ENCODE assay signal across 7 mouse cellular contexts in genomic region chr1:181234326-181235035, GRCm38 (mm10). TPM values are rescaled to one million over a fixed set of nuclear protein-coding genes. Genes with fewer than 3 reads are reported as not detected.
DNase-seq lines count a peak whose midpoint lies in the region; ATAC-seq and TF ChIP-seq lines count a peak whose summit lies in the region.

No protein-coding gene starts in this region.

- peak; percentile 19 for DNase-seq in 3T3-L1 (ENCODE audit: low read depth, low spot score)
- peak; percentile 76 for DNase-seq in 416B (ENCODE audit: low read depth)
- DNase-seq in embryonic facial prominence, embryonic 11.5 days (ENCODE audit: low spot score), result peak; percentile 27
- DNase-seq in induced T-regulatory cell, adult 2 months (ENCODE audit: low read depth), result peak; percentile 66
- no peak for DNase-seq in right cerebral cortex, postnatal 36 days (ENCODE audit: low spot score in 2 of 2)

- H3K4me3 ChIP-seq in embryonic facial prominence, embryonic 11.5 days (ENCODE audit: low read depth, low read length), result no peak overlapping the region
- peak overlapping the region; percentile 16; the same call in 1 of the 2 replicates for H3K4me3 ChIP-seq in liver, embryonic 16.5 days (ENCODE audit: low read depth, low read length)
- no peak overlapping the region; the same call in 1 of the 2 replicates for H3K4me3 ChIP-seq in testis, adult 2 months (ENCODE audit: control insufficient read depth, low read depth, low read length)

- no peak overlapping the region for H3K27ac ChIP-seq in embryonic facial prominence, embryonic 11.5 days (replicated peaks; ENCODE audit: low read depth, low read length)
- 0 out of 2 replicates have a peak overlapping the region, but pooled peaks have one; percentile 25 for H3K27ac ChIP-seq in liver, embryonic 16.5 days (ENCODE audit: low read length)
- peak overlapping the region; percentile 4; the same call in 1 of the 2 replicates for H3K27ac ChIP-seq in testis, adult 2 months (ENCODE audit: control insufficient read depth, insufficient read depth, low read depth, low read length)

- no peak for TF ChIP-seq CTCF in testis, adult 2 months (IDR thresholded peaks at IDR 0.05; ENCODE audit: control insufficient read depth, insufficient read depth, insufficient replicate concordance, low read depth, low read length)

- peak; percentile 35; the same call in 1 of the 2 replicates for TF ChIP-seq POLR2A in testis, adult 2 months (IDR thresholded peaks at IDR 0.05; ENCODE audit: control insufficient read depth, low read depth, low read length)

- 54% methylated on average over 8 of the region's 8 CpGs for WGBS in embryonic facial prominence, embryonic 11.5 days
- 34% methylated on average over 8 of the region's 8 CpGs for WGBS in liver, embryonic 16.5 days (ENCODE audit: insufficient replicate concordance)

- no peaks in the 10 kb centered on the region for H3K36me3 ChIP-seq in embryonic facial prominence, embryonic 11.5 days (replicated peaks; ENCODE audit: control insufficient read depth, insufficient read depth, low read depth, low read length)
- no peaks in the 10 kb centered on the region for H3K36me3 ChIP-seq in liver, embryonic 16.5 days (ENCODE audit: control insufficient read depth, insufficient read depth)
- H3K36me3 ChIP-seq in testis, adult 2 months (ENCODE audit: control insufficient read depth, insufficient read depth, low read length), result no peaks in the 10 kb centered on the region

- no peak overlapping the region for H3K9ac ChIP-seq in embryonic facial prominence, embryonic 11.5 days (replicated peaks; ENCODE audit: low read length)
- H3K9ac ChIP-seq in liver, embryonic 16.5 days (ENCODE audit: low read depth, low read length), result peak overlapping the region; percentile 33; the same call in 1 of the 2 replicates

- no peak for ATAC-seq in embryonic facial prominence, embryonic 11.5 days (replicated peaks; ENCODE audit: insufficient number of reproducible peaks, low FRiP score, low TSS enrichment, low read depth)
- ATAC-seq in liver, embryonic 16.5 days (ENCODE audit: low read depth), result no peak

- H3K27me3 ChIP-seq in embryonic facial prominence, embryonic 11.5 days (ENCODE audit: control insufficient read depth, insufficient read depth, low read length), result no peaks in the 10 kb centered on the region
- no peaks in the 10 kb centered on the region for H3K27me3 ChIP-seq in liver, embryonic 16.5 days (ENCODE audit: control insufficient read depth, insufficient read depth, low read depth, low read length)
- no peaks in the 10 kb centered on the region for H3K27me3 ChIP-seq in testis, adult 2 months (ENCODE audit: control insufficient read depth, insufficient read depth, low read length)

- no peaks in the 10 kb centered on the region for H3K9me3 ChIP-seq in embryonic facial prominence, embryonic 11.5 days (replicated peaks; ENCODE audit: control insufficient read depth, low read length)
- H3K9me3 ChIP-seq in liver, embryonic 16.5 days (replicated peaks; ENCODE audit: control insufficient read depth, low read length), result no peaks in the 10 kb centered on the region

- no peaks in the 10 kb centered on the region for H3K4me1 ChIP-seq in embryonic facial prominence, embryonic 11.5 days (ENCODE audit: control insufficient read depth, insufficient read depth, low read length)
- peaks cover 37% of the 10 kb centered on the region for H3K4me1 ChIP-seq in liver, embryonic 16.5 days (ENCODE audit: control insufficient read depth, low read depth, low read length)
- 0 out of 2 replicates have a peak, but pooled peaks cover 3% of the 10 kb centered on the region for H3K4me1 ChIP-seq in testis, adult 2 months (ENCODE audit: control insufficient read depth, insufficient read depth, low read length)

- no peak overlapping the region for H3K4me2 ChIP-seq in embryonic facial prominence, embryonic 11.5 days (ENCODE audit: low read depth, low read length)
- peak overlapping the region; percentile 32 for H3K4me2 ChIP-seq in liver, embryonic 16.5 days (ENCODE audit: low read depth, low read length)

RNA-seq across cellular contexts. Expression of gene Wdr26, which starts 22.7 kb away (rescaled TPM):
- polyA plus RNA-seq in embryonic facial prominence, embryonic 11.5 days (2014; fragmentation: Nextera tagmentation; extraction: Ambion mirVana), result 28.2 and 32.6 TPM in 2 replicates
- 42.9 and 46.1 TPM in 2 replicates for polyA plus RNA-seq in liver, embryonic 16.5 days (2015; fragmentation: Nextera tagmentation; extraction: Ambion mirVana)
- 94.0 and 96.3 TPM in 2 replicates for polyA plus RNA-seq in testis, adult 2 months (2012; rRNA removed)

Comparison
In these comparisons a context has a peak if more than half of its experiments do, and no peak if none do; other contexts are left out.
1. DNase-seq: peak in 3T3-L1 (single experiment), 416B (single experiment), embryonic facial prominence, embryonic 11.5 days (single experiment) and induced T-regulatory cell, adult 2 months (single experiment); none in right cerebral cortex, postnatal 36 days (0 of 2).